Mouse (Mus musculus) myocyte (in vitro differentiated cells): ENCODE data around the gene Ank2.

Experiments
- E2F4 ChIP-seq: IDR thresholded peaks from one replicate; pipeline ENCODE4 v1.6.1; 2011; ENCODE audit warnings: mild to moderate bottlenecking, control low read depth, moderate library complexity; ENCODE audit not compliant: insufficient read depth
- POLR2A ChIP-seq: IDR thresholded peaks from one replicate; pipeline ENCODE4 v1.6.1; 2011; ENCODE audit warnings: low read depth, mild to moderate bottlenecking, control low read depth, moderate library complexity; ENCODE audit not compliant: insufficient read length

GRCm38 (mm10) chr3:127213534-127213933 is 285.6 kb downstream of the Ank2 start:
- TF ChIP-seq POLR2A, result no peak
- TF ChIP-seq E2F4, result no peak
